Mouse (Mus musculus): ENCODE results near the gene Nfatc2ip. TPM values are rescaled to one million over a fixed set of nuclear protein-coding genes. Genes with fewer than 3 reads are reported as not detected.

Gene Nfatc2ip
- polyA plus RNA-seq (2012; rRNA removed): 9.5 and 11.7 TPM in 2 replicates

GRCm38 (mm10) chr7:126396298-126397119 lies at the start of gene Nfatc2ip:
Gene Nfatc2ip, minus strand, starts transcription at chr7:126396737.

GRCm38 (mm10) chr7:126428631-126429502 lies 32.3 kb upstream of the Nfatc2ip start, which contains the start of gene Rabep2:
Gene Rabep2, plus strand, starts transcription at chr7:126428759.

GRCm38 (mm10) chr7:126414725-126415124 lies 18.2 kb upstream of the Nfatc2ip start, which contains the start of gene Cd19:
Gene Cd19, minus strand, starts transcription at chr7:126414889.

GRCm38 (mm10) chr7:126377278-126378158 lies 19.0 kb downstream of the Nfatc2ip start, which contains the start of gene Spns1:
Gene Spns1, minus strand, starts transcription at chr7:126377450.

DNA sequence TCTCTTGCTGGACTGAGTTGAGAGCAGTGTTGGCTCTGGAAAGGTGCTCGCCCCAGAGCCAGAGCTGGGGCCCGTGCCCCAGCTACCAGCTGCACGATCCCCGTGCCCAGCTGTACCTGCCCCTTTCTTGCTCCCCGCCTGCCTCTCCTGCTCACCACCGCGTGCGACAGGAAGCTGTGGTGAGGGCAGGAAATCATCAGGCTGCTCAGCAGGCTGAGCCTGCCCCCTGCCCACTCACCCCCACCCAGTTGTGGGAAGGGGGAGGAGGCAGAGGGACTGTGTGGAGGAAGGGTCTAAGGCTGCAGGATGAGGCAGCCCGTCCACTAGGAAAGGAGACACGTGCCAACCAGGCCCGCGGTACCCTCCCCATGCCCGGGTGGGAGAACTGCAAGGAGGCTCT lies 27.1 kb downstream of the Nfatc2ip start, which contains the start of gene Lat:
TSS of gene Lat (minus strand) at position 178 of the 400 bp plus-strand sequence.

Other genes with a start within 250 kb of the Nfatc2ip start
- gene Xpo6, start 196.2 kb downstream of the Nfatc2ip start, polyA plus RNA-seq (2012; rRNA removed): 194 and 274 TPM in 2 replicates
- 72.0 and 77.3 TPM in 2 replicates for gene Sbk1, start 124.1 kb downstream of the Nfatc2ip start, polyA plus RNA-seq (2012; rRNA removed)
- gene Lat, start 27.2 kb downstream of the Nfatc2ip start, polyA plus RNA-seq (2012; rRNA removed): 2.5 and 3.2 TPM in 2 replicates
- gene Spns1, start 19.3 kb downstream of the Nfatc2ip start, polyA plus RNA-seq (2012; rRNA removed): 247 and 278 TPM in 2 replicates
- 0.53 and 0.68 TPM in 2 replicates for gene Cd19, start 18.2 kb upstream of the Nfatc2ip start, polyA plus RNA-seq (2012; rRNA removed)
- gene Rabep2, start 32.0 kb upstream of the Nfatc2ip start, polyA plus RNA-seq (2012; rRNA removed): 76.5 and 79.0 TPM in 2 replicates
- 0.43 and 0.92 TPM in 2 replicates for gene Atp2a1, start 66.4 kb upstream of the Nfatc2ip start, polyA plus RNA-seq (2012; rRNA removed)
- 73.4 and 90.0 TPM in 2 replicates for gene Sh2b1, start 78.7 kb upstream of the Nfatc2ip start, polyA plus RNA-seq (2012; rRNA removed)
- gene Tufm, start 90.6 kb upstream of the Nfatc2ip start, polyA plus RNA-seq (2012; rRNA removed): 160 and 171 TPM in 2 replicates
- gene Atxn2l, start 106.7 kb upstream of the Nfatc2ip start, polyA plus RNA-seq (2012; rRNA removed): 261 and 386 TPM in 2 replicates
- gene Eif3c, start 169.7 kb upstream of the Nfatc2ip start, polyA plus RNA-seq (2012; rRNA removed): 143 and 153 TPM in 2 replicates
- 5.2 and 5.6 TPM in 2 replicates for gene Apobr, start 188.2 kb upstream of the Nfatc2ip start, polyA plus RNA-seq (2012; rRNA removed)
- gene Cln3, start 189.1 kb upstream of the Nfatc2ip start, polyA plus RNA-seq (2012; rRNA removed): 93.1 and 135 TPM in 2 replicates
- gene Il27, start 198.2 kb upstream of the Nfatc2ip start, polyA plus RNA-seq (2012; rRNA removed): 0.42 TPM in 1 of 2 replicates, not detected in the other
- gene Nupr1, start 234.1 kb upstream of the Nfatc2ip start, polyA plus RNA-seq (2012; rRNA removed): 135 and 164 TPM in 2 replicates